Mouse (Mus musculus): ENCODE data around the gene Tmc8.

GRCm38 (mm10) chr11:117790286-117790685 lies 8.4 kb downstream of the Tmc8 start:
- TF ChIP-seq GATA1 (IDR thresholded peaks at IDR 0.05; ENCODE audit: borderline replicate concordance, low read length) (no peak), FLI1 (IDR thresholded peaks at IDR 0.05; ENCODE audit: low read length) (no peak)

All from megakaryocyte, embryonic 14.5 days (primary cell).